Mouse (Mus musculus) intestine, embryonic 14.5 days (tissue): ENCODE data around the gene Megf6. TPM values are rescaled to one million over a fixed set of nuclear protein-coding genes. Genes with fewer than 3 reads are reported as not detected.

Experiments used
- ATAC-seq: fragments of 200-750 bp; cut with Nextera tagmentation; replicated peaks from 2 replicates; pipeline ENCODE4 v1.8.0; 2017; ENCODE audit warnings: low read depth, moderate number of reproducible peaks, moderate TSS enrichment, moderate library complexity; ENCODE audit not compliant: low FRiP score, low TSS enrichment
- DNase-seq: peaks from one replicate; pipeline ENCODE4 v3.0.0-alpha.2; 2018; ENCODE audit warnings: low spot score
- H3K27ac ChIP-seq: fragments of 300-500 bp; sonication (generic); 2 replicates; pipeline ENCODE4 v1.5.1; 2014; ENCODE audit warnings: low read depth, mild to moderate bottlenecking, control low read depth
- H3K27me3 ChIP-seq: fragments of 300-500 bp; sonication (generic); replicated peaks from 2 replicates; pipeline ENCODE4 v1.6.1; 2014; ENCODE audit warnings: low read length, control low read depth; ENCODE audit not compliant: control insufficient read depth, insufficient read depth
- H3K36me3 ChIP-seq: fragments of 300-500 bp; sonication (generic); 2 replicates; pipeline ENCODE4 v1.6.1; 2014; ENCODE audit warnings: low read length, control low read depth; ENCODE audit not compliant: control insufficient read depth, insufficient read depth
- H3K4me1 ChIP-seq: fragments of 300-500 bp; sonication (generic); replicated peaks from 2 replicates; pipeline ENCODE4 v1.6.1; 2014; ENCODE audit warnings: low read length, control low read depth, mixed read lengths; ENCODE audit not compliant: control insufficient read depth, insufficient read depth
- H3K4me2 ChIP-seq: fragments of 300-500 bp; sonication (generic); 2 replicates; pipeline ENCODE4 v1.6.1; 2014; ENCODE audit warnings: low read length
- H3K4me3 ChIP-seq: fragments of 300-500 bp; sonication (generic); 2 replicates; pipeline ENCODE4 v1.5.1; 2014; ENCODE audit warnings: low read depth, low read length, control low read depth, mixed read lengths
- H3K9ac ChIP-seq: fragments of 300-500 bp; sonication (generic); 2 replicates; pipeline ENCODE4 v1.6.1; 2014; ENCODE audit warnings: mild to moderate bottlenecking, low read length
- H3K9me3 ChIP-seq: fragments of 300-500 bp; sonication (generic); 2 replicates; pipeline ENCODE4 v1.6.1; 2016; ENCODE audit warnings: low read length, control low read depth; ENCODE audit not compliant: control insufficient read depth
- WGBS: fragments of 180-500 bp; shearing (Covaris S2); extraction: QIAGEN DNeasy Blood & Tissue Kit; methylation state at CpG from one replicate; pipeline ENCODE4 v1.1.7; 2014; 5-methylcytosine and 5-hydroxymethylcytosine counted together
- polyA plus RNA-seq: library from polyadenylated mRNA; unstranded; fragments of >200 nt; fragmentation: Nextera tagmentation; extraction: Ambion mirVana; gene quantifications from 2 replicates; pipeline ENCODE4 v1.2.1, GENCODE M21; 2014

The Megf6 gene
- polyA plus RNA-seq, 1 experiment from 2014 or later: 17.1 TPM

GRCm38 (mm10) chr4:154211459-154211858 is 40.9 kb downstream of the Megf6 start:
- DNase-seq (no peak), ATAC-seq (no peak)
- 74% methylated on average over 13 of the region's 13 CpGs for WGBS
- H3K4me2 ChIP-seq: no peak overlapping the region
- H3K4me1 ChIP-seq: 0 out of 2 replicates have a peak, but pooled peaks cover 8% of the 10 kb centered on the region
- no peak overlapping the region for H3K27ac ChIP-seq
- H3K27me3 ChIP-seq: no peaks in the 10 kb centered on the region
- no peak overlapping the region for H3K9ac ChIP-seq
- no peaks in the 10 kb centered on the region for H3K9me3 ChIP-seq
- no peaks in the 10 kb centered on the region for H3K36me3 ChIP-seq
- H3K4me3 ChIP-seq: no peak overlapping the region

- Histone ChIP-seq H3K9me3 (no peaks in the 10 kb centered on the region), H3K27ac (no peak overlapping the region), H3K4me3 (no peak overlapping the region), H3K27me3 (no peaks in the 10 kb centered on the region), H3K36me3 (no peaks in the 10 kb centered on the region), H3K4me2 (no peak overlapping the region), H3K4me1 (0 out of 2 replicates have a peak, but pooled peaks cover 8% of the 10 kb centered on the region), H3K9ac (no peak overlapping the region)
- ATAC-seq (no peak), DNase-seq (no peak)
- 39% methylated on average over 7 of the region's 7 CpGs for WGBS
Measured at GRCm38 (mm10) chr4:154213586-154213985, 43.1 kb downstream of the Megf6 start.

GRCm38 (mm10) chr4:154214075-154214474 is 43.5 kb downstream of the Megf6 start:
- WGBS: 3% methylated on average over 5 of the region's 5 CpGs
- 0 out of 2 replicates have a peak, but pooled peaks cover 8% of the 10 kb centered on the region for H3K4me1 ChIP-seq
- DNase-seq: no peak
- no peaks in the 10 kb centered on the region for H3K36me3 ChIP-seq
- no peaks in the 10 kb centered on the region for H3K9me3 ChIP-seq
- H3K9ac ChIP-seq: no peak overlapping the region
- no peaks in the 10 kb centered on the region for H3K27me3 ChIP-seq
- ATAC-seq: no peak
- H3K4me3 ChIP-seq: no peak overlapping the region
- no peak overlapping the region for H3K27ac ChIP-seq
- no peak overlapping the region for H3K4me2 ChIP-seq

GRCm38 (mm10) chr4:154217711-154218350 is 47.3 kb downstream of the Megf6 start:
- Histone ChIP-seq H3K4me1 (0 out of 2 replicates have a peak, but pooled peaks cover 8% of the 10 kb centered on the region), H3K27me3 (no peaks in the 10 kb centered on the region), H3K27ac (no peak overlapping the region), H3K36me3 (no peaks in the 10 kb centered on the region), H3K9me3 (no peaks in the 10 kb centered on the region), H3K9ac (no peak overlapping the region), H3K4me3 (no peak overlapping the region), H3K4me2 (no peak overlapping the region)
- ATAC-seq: 0 out of 2 replicates have a peak, but pooled peaks have one; percentile 23
- 37% methylated on average over 7 of the region's 7 CpGs for whole genome bisulfite sequencing
- no peak for DNase-seq

- no peaks in the 10 kb centered on the region for H3K27me3 ChIP-seq
- DNase-seq: no peak
- no peak overlapping the region for H3K27ac ChIP-seq
- 66% methylated on average over 6 of the region's 6 CpGs for WGBS
- H3K9me3 ChIP-seq: no peaks in the 10 kb centered on the region
- no peak overlapping the region for H3K4me3 ChIP-seq
- H3K9ac ChIP-seq: no peak overlapping the region
- no peak for ATAC-seq
- peaks cover 3% of the 10 kb centered on the region; the same call in 1 of the 2 replicates for H3K4me1 ChIP-seq
- no peak overlapping the region for H3K4me2 ChIP-seq
- no peaks in the 10 kb centered on the region for H3K36me3 ChIP-seq
Measured at GRCm38 (mm10) chr4:154222773-154223172, 52.2 kb downstream of the Megf6 start.

- 0 out of 2 replicates have a peak overlapping the region, but pooled peaks have one; percentile 25 for H3K27ac ChIP-seq
- WGBS: 29% methylated on average over 6 of the region's 6 CpGs
- no peaks in the 10 kb centered on the region for H3K9me3 ChIP-seq
- H3K4me3 ChIP-seq: no peak overlapping the region
- ATAC-seq (peak; percentile 29), DNase-seq (no peak)
- no peak overlapping the region for H3K4me2 ChIP-seq
- peaks cover 3% of the 10 kb centered on the region; the same call in 1 of the 2 replicates for H3K4me1 ChIP-seq
- no peak overlapping the region for H3K9ac ChIP-seq
- H3K27me3 ChIP-seq: no peaks in the 10 kb centered on the region
- H3K36me3 ChIP-seq: no peaks in the 10 kb centered on the region
Measured at GRCm38 (mm10) chr4:154224267-154224969, 53.9 kb downstream of the Megf6 start.

GRCm38 (mm10) chr4:154224970-154225309 is 54.4 kb downstream of the Megf6 start:
- H3K9ac ChIP-seq: no peak overlapping the region
- ATAC-seq: no peak
- H3K4me1 ChIP-seq: peaks cover 3% of the 10 kb centered on the region; the same call in 1 of the 2 replicates
- H3K4me3 ChIP-seq: no peak overlapping the region
- no peak overlapping the region for H3K27ac ChIP-seq
- H3K27me3 ChIP-seq: no peaks in the 10 kb centered on the region
- no peak overlapping the region for H3K4me2 ChIP-seq
- no peak for DNase-seq
- no peaks in the 10 kb centered on the region for H3K36me3 ChIP-seq
- WGBS: 35% methylated on average over 9 of the region's 9 CpGs
- no peaks in the 10 kb centered on the region for H3K9me3 ChIP-seq

GRCm38 (mm10) chr4:154226678-154227077 is 56.1 kb downstream of the Megf6 start:
- no peaks in the 10 kb centered on the region for H3K9me3 ChIP-seq
- DNase-seq: no peak
- H3K9ac ChIP-seq: no peak overlapping the region
- H3K4me3 ChIP-seq: no peak overlapping the region
- H3K4me1 ChIP-seq: peaks cover 3% of the 10 kb centered on the region; the same call in 1 of the 2 replicates
- no peak for ATAC-seq
- H3K27ac ChIP-seq: no peak overlapping the region
- no peaks in the 10 kb centered on the region for H3K36me3 ChIP-seq
- no peaks in the 10 kb centered on the region for H3K27me3 ChIP-seq
- WGBS: 73% methylated on average over 11 of the region's 11 CpGs
- no peak overlapping the region for H3K4me2 ChIP-seq
